ENCODE assay signal across 8 mouse cellular contexts in genomic region chr11:97408171-97408570, GRCm38 (mm10). TPM values are rescaled to one million over a fixed set of nuclear protein-coding genes. Genes with fewer than 3 reads are reported as not detected.
DNase-seq lines count a peak whose midpoint lies in the region; ATAC-seq and TF ChIP-seq lines count a peak whose summit lies in the region.

No protein-coding gene starts in this region.

- peak; percentile 80 for DNase-seq in cerebellum, adult 11 months
- peak; percentile 86 for DNase-seq in c-Kit-positive CD71-positive TER-119-positive erythroid progenitor cells, embryonic 14.5 days (ENCODE audit: low spot score)
- peak; percentile 64 to 83 for DNase-seq in gastrocnemius, postnatal 4 days (ENCODE audit: low spot score in 2 of 2)
- peak; percentile 82 for DNase-seq in layer of hippocampus, adult 9-11 months
- peak; percentile 77 for DNase-seq in mesoderm, embryonic 11.5 days (ENCODE audit: low read depth, low spot score)
- DNase-seq in spleen, postnatal 10 days (ENCODE audit: low spot score in 2 of 2) = peak; percentile 76 to 89

- ATAC-seq in cerebellum, adult (ENCODE audit: insufficient number of reproducible peaks, low FRiP score, low TSS enrichment) = no peak

- peak overlapping the region; percentile 77 for H3K27ac ChIP-seq in ES-Bruce4 (ENCODE audit: insufficient read depth, low read length)

- H3K9me3 ChIP-seq in ES-Bruce4 (replicated peaks; ENCODE audit: control insufficient read depth, insufficient read depth, low read length, poor library complexity, severe bottlenecking) = no peaks in the 10 kb centered on the region

- TF ChIP-seq POLR2A in ES-Bruce4 (IDR thresholded peaks at IDR 0.05; ENCODE audit: insufficient read depth, low read length) = no peak

- H3K4me1 ChIP-seq in ES-Bruce4 (ENCODE audit: control insufficient read depth, insufficient read depth, low read length) = peaks cover 10% of the 10 kb centered on the region

- H3K27me3 ChIP-seq in ES-Bruce4 (ENCODE audit: control insufficient read depth, insufficient read depth, low read length, poor library complexity, severe bottlenecking) = no peaks in the 10 kb centered on the region

- no peak overlapping the region for H3K9ac ChIP-seq in ES-Bruce4 (ENCODE audit: low read depth, poor library complexity, severe bottlenecking)

- H3K36me3 ChIP-seq in ES-Bruce4 (ENCODE audit: control insufficient read depth, insufficient read depth, low read length, poor library complexity, severe bottlenecking) = no peaks in the 10 kb centered on the region

- TF ChIP-seq EP300 in ES-Bruce4 (IDR thresholded peaks at IDR 0.05; ENCODE audit: insufficient read depth, low read depth, low read length) = no peak

- peak; percentile 51 for TF ChIP-seq CTCF in ES-Bruce4 (IDR thresholded peaks at IDR 0.05; ENCODE audit: low read depth, low read length)

- H3K4me3 ChIP-seq in ES-Bruce4 (ENCODE audit: low read depth, low read length) = no peak overlapping the region

RNA-seq across cellular contexts. Expression of gene Arhgap23, which starts 7.2 kb away (rescaled TPM):
- 30.3 and 32.5 TPM in 2 replicates for polyA plus RNA-seq in ES-Bruce4 (2011; ENCODE audit: insufficient read depth, insufficient read length, low read depth, missing spikeins)
- total RNA-seq in gastrocnemius, postnatal 4 days (2021) = 10 to 100 TPM; 29.9 to 30.9 TPM

RNA-seq across cellular contexts. Expression of gene Socs7, which starts 45.8 kb away (rescaled TPM):
- polyA plus RNA-seq in ES-Bruce4 (2011; ENCODE audit: insufficient read depth, insufficient read length, low read depth, missing spikeins) = 21.1 and 25.5 TPM in 2 replicates
- 10 to 100 TPM; 33.4 to 34.5 TPM for total RNA-seq in gastrocnemius, postnatal 4 days (2021)

RNA-seq across cellular contexts. Expression of gene Gpr179, which starts 56.3 kb away (rescaled TPM):
- polyA plus RNA-seq in ES-Bruce4 (2011; ENCODE audit: insufficient read depth, insufficient read length, low read depth, missing spikeins) = 0.14 and 0.24 TPM in 2 replicates
- under 1 TPM; 0.22 to 0.29 TPM for total RNA-seq in gastrocnemius, postnatal 4 days (2021)
